Mouse (Mus musculus) left cerebral cortex, postnatal 25 days (tissue): ENCODE data around the gene Timm8b. TPM values are rescaled to one million over a fixed set of nuclear protein-coding genes. Genes with fewer than 3 reads are reported as not detected.

ENCODE experiments used
- DNase-seq, 2 experiments: peaks; one replicate each; pipeline ENCODE4 v3.0.0; 2022; ENCODE audit warnings: low spot score in 2 of 2, mixed read lengths in 1 of 2
- intact Hi-C: fragments of 180-260 bp; cut with DNase I; formaldehyde crosslinking; loops from one replicate; pipeline ENCODE4 v1.15.1; 2025
- total RNA-seq, 2 experiments: library from RNA; stranded (reverse); gene quantifications; 2 replicates each; pipeline ENCODE4 v1.2.3; 2021

Gene Timm8b
- total RNA-seq = 100 to 1,000 TPM; 247 to 254 TPM

DNA sequence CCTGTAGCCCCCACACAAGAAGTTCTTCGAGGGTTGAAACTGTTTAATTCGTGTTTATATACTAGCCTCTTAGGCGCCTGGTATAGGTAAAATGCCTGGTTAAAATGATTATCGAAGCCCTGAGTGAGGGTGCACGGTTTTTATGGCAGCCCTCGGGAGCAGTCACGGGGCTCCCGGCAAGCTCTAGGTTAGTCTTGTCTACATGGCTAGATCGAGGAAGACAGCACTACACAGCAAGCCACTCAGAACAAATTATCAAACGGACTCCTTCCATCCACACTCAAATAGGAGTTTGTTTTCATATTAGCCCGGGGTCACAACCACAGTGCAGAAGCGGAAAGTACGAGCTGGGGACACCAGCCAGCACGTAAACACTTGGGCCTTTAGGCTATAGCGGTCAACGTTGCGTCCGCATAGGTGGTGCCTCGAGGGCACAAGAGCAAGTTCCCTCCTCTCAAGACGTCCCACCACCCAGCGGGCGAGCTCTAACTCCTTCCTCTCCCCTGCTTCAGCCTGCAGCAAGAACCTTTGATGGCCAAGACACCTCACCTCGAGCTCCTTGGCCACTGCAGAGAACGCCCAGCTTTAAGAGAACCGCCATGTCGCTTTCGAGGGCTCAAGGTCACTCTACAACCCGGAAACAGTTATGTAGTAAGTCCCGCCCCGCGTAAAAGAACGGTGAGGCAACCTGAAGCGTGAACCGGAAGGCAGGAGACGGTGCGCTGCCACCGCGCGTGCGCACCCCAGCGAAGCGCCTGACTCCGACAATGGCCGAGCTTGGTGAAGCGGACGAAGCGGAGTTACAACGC, at the start of gene Timm8b, which contains the start of gene Sdhd:
Gene Timm8b (plus strand): TSS at position 722 of the 809 bp plus-strand sequence.
Gene Sdhd (minus strand): TSS at position 624 of the 809 bp plus-strand sequence.
- DNase-seq = peak; percentile 94 to 98
- intact Hi-C loops = no loop called here

DNA sequence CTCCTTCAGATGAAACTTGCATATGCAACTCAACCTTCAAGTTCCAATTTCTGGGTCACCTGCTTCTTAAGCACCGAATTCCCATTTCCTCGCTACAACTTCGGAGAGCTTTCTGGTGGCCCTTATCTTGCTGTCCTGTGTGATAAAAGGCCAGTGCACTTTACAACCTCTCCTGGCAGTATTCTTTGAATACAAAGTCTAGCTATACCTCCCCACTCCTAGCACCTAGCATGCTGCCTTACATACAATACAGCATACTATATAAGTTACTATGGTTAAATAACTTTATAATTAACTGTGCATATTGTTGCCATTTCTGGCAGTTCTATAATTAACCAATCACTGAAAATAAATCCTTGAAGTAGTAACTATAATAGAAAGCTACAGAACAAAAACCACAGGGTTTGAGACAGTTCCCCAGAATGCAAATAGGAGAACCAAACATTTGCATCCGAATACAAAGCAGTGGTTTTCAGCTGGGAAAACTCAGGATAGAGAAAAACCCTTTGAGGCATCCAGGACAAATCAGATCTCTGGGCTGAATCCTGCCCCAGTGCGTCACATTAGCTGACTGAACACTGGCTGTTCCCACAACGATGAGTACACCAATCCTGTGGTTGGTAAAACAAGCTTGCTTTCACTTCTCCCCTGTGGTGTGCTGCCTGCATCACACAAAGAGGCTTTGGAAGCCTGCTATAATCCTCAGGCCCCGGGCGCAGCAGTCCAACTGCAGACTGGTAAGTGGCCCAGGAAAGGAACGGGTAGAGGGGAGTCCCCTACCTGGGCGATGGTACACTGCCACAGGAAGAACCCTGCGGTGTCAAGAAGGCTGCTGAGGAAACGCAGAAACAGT, 49.2 kb upstream of the Timm8b start, which contains the start of gene Il18:
Gene Il18 (plus strand): TSS at position 587 of the 853 bp plus-strand sequence.
- peak; percentile 58 to 86 for DNase-seq
- intact Hi-C loops = no loop called here

DNA sequence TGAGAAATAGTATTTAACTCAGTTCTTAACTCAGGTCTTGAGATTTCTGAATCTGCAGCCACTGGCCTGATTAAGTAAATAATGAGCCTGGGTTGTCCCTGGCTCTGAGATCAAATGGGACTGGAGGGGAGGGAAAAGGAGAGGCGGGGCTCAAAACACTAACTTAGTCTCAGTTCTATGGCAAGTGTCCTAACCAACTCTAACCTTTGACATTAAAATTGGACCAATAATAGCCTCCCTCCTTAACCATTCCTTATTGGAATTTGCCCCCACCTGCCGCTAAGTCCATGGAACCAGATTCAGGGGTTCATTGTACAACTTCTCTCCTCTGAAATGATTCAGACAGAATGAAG, 48.6 kb upstream of the Timm8b start, which contains the start of gene Bco2:
Gene Bco2 (minus strand): TSS at position 88 of the 353 bp plus-strand sequence.
- DNase-seq = no peak

DNA sequence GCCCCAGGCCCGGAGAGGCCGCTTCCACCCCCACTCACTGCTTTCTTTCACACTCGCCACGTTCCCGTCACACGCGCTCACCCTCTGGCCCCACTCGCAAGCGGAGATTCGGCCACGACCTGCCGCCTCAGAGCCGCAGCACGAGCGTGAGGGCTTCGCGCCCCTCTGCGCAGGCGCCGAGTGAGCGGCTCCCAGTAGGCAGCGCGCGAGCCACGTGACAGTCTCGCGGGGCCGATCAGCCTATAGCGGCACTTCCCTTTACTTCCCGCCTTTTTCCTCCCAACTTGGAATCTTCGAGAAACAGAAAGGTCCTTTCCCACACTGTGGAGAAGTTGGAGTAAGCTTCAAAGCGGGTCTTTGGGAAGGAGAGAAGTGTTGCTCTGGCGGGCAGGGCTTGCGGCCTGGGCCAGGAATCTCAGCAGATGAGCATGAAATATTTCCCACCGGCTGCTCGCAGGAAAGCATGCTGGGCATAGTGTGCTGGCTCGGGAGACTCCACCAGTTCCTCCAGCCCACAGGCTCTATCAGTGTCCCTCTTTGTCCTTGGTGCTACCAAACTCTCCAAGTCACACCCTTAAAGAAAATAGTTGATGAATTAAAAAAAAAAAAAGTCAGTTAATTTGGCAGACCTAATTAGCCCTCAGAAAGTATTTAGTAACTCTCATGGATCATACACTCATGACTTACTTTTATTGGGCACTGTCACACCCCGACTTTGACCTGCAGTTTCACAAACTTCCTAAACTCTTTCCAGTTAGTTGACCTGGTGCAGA, 42.4 kb upstream of the Timm8b start, which contains the start of gene Tex12:
Gene Tex12 (minus strand): TSS at position 181 of the 773 bp plus-strand sequence.
- no peak for DNase-seq
- intact Hi-C loops = no loop called here

More for the DNA sequence above, 48.6 kb upstream of the Timm8b start, which contains the start of gene Bco2:
- intact Hi-C loops = no loop called here

DNA sequence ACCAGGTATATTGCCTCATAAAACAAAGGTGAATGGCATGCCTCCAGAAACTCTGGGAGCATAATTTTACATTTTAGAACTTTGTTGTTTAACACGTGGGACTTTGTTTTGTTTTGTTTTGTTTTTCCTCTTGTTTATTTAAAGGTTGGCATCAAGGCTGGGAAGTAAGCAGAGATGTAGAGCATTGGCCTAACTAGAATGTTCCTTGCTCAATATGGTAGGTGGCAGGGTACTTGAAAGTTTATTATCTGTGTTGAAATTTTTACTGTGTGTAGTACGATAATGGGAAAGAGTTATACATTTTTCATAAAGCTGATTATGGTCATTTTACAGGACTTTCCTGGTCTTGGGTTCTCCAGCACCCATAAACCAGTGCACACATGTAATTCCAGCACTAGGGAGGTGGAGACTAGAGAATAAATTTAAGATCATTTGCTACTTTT, 41.8 kb upstream of the Timm8b start:
- no peak for DNase-seq
- intact Hi-C loops = no loop called here

DNA sequence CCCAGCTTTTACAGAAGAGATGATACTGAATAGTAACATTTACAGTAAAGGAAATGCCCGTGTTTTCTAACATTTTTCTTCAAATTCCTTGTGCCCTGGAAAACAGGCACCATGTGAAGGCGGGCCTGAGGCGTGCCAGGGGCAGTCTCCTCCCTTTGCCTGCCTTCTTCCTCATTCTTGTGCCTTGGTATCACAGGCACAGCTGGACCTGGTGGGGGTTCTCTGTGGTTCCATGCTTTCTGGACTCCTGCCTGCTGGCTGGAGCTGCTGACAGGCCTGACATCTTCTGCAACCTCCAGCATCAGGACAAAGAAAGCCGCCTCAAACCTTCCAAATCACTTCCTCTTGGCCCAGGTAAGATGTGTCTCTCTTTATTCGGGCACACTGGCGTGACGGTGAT, 38.5 kb upstream of the Timm8b start:
- DNase-seq = no peak
- intact Hi-C loops = no loop called here

DNA sequence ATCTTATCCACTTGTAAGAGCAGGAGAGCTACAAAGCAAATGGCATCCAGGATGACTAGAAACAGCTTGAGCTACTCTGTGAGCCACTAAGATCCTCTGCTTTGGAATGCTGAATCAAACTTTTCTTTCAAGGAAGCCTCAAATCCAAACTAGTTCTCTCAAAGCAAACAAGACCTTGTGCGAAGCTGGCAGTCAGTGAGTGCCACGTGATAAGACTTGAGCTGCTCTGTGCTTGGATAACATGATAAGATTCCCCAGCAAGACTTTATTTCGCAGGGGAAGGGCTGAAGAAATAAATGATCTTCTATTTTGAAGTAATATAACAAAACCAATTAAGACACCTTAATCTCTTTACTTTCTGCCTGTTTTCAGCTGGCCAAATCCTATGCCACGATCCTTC, 37.8 kb upstream of the Timm8b start:
- DNase-seq = no peak
- intact Hi-C loops = no loop called here

DNA sequence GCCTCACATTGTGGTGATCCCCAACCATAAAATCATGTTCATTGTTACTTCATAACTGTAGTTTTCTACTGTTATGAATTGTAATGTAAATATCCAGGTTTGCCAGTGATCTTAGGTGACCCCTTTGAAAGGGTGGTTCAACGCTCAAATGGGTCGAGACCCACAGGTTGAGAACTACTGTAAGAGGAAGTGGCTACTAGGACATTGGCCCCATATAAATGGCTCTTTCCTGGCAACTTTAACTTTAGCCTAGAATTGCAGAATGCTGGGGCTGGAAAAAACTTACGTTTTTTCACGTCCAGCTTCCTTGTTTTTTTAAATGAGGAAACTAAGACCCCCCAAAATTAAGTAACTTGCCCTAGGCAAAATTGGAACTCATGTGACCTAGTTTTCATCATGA, 36.3 kb upstream of the Timm8b start:
- intact Hi-C loops = no loop called here
- DNase-seq = no peak

DNA sequence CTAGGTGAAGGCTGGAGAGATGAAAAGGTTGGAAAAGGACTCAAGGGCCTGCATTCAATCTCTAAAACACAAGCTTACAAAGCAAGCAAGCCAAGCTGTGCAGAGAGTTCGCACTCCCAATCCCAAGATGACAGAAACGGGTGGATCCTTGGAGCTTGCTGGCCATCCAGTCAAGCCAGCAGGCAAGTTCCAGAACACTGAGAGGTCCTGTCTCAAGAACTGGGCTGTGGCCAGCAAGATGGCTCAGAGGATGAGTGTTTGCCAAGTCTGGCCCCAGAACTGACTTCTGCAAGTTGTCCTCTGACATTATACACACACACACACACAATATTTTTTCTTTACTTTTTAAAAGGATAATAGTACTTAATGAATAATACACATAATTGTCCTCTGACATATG, 35.8 kb upstream of the Timm8b start:
- DNase-seq = no peak
- intact Hi-C loops = no loop called here

DNA sequence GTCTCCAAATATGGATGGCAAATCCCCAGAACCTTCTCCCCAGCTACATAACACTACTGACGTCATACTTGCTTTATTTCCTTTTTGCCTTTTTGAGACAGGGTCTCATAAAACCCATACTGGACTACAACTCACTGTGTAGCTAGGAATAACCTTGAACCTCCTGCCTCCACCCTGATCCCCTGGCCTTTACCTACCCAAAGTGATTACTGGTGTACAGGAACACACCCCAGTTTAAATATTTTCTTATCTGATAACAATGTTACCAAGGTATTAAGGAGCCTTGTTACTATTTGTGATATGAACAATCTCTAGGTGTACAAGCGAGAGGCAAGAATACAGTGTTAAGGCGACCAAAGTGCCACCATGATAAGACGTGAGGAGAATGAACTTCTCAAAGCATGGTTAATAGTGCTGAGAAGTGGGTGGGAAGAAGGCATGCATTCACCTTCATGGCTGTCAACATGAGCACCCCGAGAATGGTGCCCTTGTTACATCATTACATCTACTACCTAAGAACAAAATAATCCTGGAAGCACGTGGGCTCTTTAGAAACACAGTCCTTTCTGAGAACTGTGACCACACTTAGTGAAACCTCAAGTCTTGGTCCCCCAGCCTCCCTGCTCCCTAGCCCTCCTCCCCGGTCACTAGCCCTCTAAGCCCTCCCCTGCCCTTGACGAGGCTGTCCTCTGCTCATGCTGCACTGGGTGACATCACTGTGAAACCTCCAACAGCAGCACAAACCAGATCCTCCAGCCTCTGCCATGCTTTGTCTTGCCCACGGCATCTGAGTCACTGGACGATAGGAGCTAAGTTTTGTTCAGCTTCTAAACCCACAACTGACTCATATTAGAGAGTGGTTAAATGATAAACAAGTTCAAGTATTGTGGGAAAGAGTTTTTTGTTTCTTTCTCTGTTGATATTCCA, 33.8 kb upstream of the Timm8b start:
- intact Hi-C loops = no loop called here
- no peak for DNase-seq

DNA sequence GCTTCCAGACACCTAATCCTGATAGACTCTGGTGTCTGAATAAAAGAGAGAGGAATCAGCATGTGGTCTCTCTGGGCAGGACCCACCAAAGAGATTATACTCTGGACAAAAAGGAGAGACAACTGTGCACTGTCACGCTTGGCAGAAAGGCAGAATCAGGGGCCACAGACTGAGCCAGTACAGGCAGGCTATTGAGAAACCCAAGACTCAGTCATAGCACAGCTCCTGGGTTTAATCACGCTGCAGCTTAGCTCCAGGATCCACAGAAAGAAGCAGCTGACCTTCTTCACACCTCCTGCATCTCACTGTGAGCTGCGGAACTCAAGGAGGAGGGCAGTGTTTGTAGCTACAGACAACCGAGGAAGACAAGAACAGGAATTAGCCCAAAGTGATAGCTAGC, 23.3 kb upstream of the Timm8b start:
- no peak for DNase-seq
- intact Hi-C loops = no loop called here

DNA sequence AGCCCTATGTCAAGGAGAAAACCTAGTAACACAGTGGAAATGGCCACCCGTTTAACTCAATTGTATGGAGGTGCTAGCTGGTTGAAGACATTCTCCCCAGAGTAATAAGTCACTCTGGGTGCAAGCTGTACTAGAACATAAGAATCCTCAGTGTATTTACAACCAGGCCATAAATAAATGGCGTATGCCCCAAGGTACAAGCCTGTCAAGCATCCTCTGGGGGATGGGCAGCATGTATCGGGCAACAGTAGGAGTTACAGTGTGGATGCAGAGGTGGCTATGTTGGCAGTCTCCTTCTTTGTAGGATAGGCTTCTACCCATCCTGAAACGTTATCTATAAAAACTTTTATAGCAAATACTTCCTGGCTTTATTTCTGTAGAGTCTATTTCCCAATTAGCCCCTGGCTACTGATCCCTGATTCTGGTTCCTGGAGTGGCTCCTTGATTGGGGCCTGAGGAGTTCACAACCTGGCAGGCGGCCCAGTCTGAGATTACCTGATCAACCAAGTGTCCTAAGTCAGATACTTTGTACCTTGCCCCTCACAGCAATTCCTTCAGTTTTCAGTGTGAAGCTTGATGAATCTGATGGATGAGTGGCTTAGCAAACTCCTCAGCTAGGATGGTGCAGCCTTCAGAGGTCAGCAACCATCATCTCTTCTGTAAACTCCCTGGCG, 18.4 kb upstream of the Timm8b start:
- intact Hi-C loops = no loop called here
- DNase-seq = no peak

DNA sequence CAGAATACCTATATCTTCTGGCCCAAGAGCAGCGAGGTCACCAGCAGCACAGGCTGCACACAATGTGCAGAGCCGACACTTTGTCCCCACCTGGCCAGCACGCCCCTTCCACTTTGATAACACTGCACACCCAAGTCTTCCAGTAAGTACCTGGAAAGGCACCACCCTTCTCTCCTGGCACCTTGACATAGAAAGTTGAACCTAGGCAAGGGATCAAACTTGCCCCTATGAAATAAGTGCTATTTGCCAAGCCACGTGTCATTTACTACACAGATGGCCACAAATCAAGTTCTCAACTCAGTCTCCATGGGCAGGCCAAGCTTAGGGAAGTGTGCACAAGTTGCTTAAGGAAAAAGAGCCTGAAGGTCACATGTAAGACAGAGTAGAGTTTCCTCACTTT, 16.8 kb upstream of the Timm8b start:
- no peak for DNase-seq
- intact Hi-C loops = no loop called here

DNA sequence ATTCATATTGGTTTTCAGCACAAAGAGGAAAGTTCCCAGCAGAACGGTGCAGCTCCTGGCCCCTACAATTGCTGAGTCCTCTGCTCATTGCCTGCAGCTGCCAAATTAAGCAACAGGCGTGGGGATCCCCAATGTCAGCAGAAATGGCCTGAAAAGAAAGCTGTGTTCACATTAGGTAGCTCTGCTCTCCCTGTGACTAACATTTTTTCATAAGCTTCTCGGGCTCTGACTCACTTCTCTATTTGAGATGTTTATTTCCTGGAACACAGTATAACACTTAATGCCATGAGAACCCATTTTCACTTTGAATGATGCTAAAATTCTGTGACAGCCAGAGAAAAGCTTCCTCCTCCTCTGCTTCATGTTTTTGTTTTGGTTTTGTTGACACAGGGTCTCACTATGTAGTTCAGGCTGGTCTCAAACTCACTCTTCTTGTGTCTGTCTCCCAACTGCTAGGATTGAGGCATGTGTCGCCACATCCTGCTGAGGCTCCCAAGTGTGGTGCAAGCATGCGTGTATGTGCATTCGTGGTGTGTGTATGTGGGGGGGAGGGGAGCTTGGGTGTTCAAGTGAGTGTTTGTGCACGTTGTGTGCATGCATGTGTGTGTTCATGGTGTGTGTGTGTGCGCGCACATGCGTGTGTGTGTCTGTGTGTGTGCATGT, 12.7 kb upstream of the Timm8b start:
- no peak for DNase-seq
- intact Hi-C loops = loop anchor here (5.0 kb wide), 1 partner anchor 149 kb away; no protein-coding TSS in a partner anchor

DNA sequence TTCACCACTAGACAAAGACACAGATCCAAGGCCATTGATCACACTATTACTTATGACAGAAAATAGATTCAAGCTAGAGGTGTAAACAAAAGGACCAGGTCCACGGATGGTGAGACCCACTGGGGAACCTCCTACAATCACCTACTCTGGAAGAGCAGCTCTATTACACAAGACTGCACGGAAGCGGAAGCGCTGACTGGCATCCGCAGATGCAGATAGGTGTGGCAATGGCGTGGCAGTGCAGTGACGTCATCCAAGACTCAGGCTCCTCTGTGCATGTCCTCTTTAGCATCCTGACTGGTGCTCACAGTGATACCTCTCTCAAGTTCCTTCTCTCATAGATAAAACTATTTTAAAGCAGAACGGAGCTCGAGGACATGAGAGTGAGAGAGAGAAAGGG, 10.8 kb upstream of the Timm8b start:
- intact Hi-C loops = loop anchor here (5.0 kb wide), 1 partner anchor 151 kb away; no protein-coding TSS in a partner anchor
- DNase-seq = no peak

DNA sequence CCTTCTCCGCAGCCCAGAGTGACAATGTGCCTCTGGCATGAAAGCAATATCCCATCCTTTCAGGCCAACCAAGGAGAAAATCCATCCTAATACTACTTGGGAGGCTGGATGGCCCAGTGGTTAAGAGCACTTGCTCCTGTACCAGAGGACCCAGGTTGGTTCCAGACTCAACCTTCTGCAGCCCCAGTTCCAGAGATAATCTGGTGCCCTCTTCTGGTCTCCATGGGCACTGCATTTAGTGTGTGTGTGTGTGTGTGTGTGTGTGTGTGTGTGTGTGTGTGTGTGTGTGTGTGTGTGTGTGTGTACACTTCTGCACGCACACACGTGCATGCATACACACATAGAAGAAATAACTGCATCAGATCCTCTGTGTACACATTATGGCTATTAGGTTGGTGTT, 10.2 kb upstream of the Timm8b start:
- intact Hi-C loops = loop anchor here (5.0 kb wide), 1 partner anchor 151 kb away; no protein-coding TSS in a partner anchor
- no peak for DNase-seq

DNA sequence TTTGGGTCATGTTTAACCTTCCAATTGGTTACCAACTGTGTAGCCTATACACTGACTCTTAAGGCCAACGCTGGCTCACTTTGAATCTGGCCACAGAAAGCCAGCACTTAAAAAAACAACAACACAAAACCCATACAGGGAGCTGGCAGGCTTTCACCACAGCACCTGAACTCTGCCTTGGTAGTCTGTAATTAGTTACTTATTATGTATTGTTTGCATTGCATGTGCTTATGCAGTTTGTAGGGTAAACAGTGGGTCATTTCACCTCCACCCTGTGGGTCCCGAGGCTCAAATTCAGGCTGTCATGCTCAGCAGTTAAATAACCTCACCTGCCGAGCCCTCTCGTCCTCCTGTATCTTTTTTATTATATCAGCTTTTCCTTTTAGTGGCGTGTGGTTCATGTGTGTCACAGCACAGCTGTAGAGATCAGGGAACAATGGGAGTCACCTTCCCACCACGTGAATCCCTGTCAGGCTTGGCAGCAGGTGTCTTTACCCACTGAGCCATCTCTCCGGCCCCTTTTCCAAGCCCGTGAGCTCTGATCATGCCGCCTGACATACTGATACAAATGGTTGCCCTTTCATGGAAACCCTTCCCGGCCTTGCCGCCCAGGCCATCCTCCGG, 8.8 kb upstream of the Timm8b start:
- intact Hi-C loops = loop anchor here (5.0 kb wide), 1 partner anchor 153 kb away; no protein-coding TSS in a partner anchor
- no peak for DNase-seq
